Mouse (Mus musculus) hematopoietic stem cell, adult 5-6 weeks (primary cell): ENCODE measurements around the gene Sh2d3c. TPM values are rescaled to one million over a fixed set of nuclear protein-coding genes. Genes with fewer than 3 reads are reported as not detected.

Source experiments
- ATAC-seq, 2 experiments: fragments of 125-278 bp in 1 of 2; replicated peaks in 1 of 2; 2 replicates each; pipeline ENCODE4 v1.8.0; 2016 to 2017; ENCODE audit warnings: inconsistent platforms in 2 of 2, mild to moderate bottlenecking in 2 of 2, moderate number of reproducible peaks in 2 of 2, low read depth in 1 of 2, moderate TSS enrichment in 1 of 2; ENCODE audit not compliant: low FRiP score in 2 of 2, poor library complexity in 2 of 2, severe bottlenecking in 2 of 2, insufficient read depth in 1 of 2, low TSS enrichment in 1 of 2
- total RNA-seq: library from RNA; stranded (forward); fragments of 172-1452, 232-1000 nt; gene quantifications from 2 replicates; pipeline ENCODE4 v1.2.3, GENCODE M21; 2017

Gene Sh2d3c
- total RNA-seq, 1 experiment from 2014 or later, result 10.4 TPM

DNA sequence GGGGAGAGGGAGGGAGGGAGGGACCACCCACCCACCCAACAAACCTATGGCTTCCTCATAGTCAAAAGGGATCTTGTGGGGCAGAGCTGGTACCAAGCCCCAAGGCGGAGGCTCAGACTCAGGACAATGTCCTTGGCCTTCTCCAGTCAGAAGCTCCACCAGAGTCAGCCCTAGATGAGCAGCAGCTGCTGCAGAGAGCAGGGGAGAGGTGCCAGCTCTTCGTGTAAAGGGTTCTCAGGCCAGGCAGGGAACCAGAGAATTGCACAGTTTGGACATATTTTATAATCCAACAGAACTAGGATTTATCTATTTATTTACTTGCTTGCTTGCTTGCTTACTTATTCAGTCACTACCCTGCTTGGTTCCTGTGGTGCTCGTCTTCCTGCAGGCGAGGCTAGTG is 18.5 kb downstream of the Sh2d3c start:
- no peak for ATAC-seq

DNA sequence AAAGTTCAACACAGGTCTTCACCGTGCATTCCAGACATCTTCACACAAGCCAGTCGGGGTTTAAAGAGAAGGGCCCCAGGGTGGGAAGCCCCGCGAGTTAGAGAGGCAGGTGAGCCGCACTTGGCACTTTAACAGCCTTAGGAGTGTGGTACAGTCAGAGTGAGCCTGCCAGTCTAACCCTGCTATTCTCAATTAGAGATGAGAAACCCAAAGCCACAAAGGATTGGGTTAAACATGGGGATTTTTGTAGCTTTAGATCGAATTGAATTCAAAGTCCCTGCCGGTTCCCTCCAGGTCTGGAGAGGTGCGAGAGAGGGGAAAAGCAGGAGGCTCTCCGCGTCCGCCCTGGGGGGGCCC is 20.0 kb downstream of the Sh2d3c start, which contains the start of gene 6330409D20Rik:
Gene 6330409D20Rik (minus strand): TSS at position 101 of the 357 bp plus-strand sequence.
- ATAC-seq, result no peak

DNA sequence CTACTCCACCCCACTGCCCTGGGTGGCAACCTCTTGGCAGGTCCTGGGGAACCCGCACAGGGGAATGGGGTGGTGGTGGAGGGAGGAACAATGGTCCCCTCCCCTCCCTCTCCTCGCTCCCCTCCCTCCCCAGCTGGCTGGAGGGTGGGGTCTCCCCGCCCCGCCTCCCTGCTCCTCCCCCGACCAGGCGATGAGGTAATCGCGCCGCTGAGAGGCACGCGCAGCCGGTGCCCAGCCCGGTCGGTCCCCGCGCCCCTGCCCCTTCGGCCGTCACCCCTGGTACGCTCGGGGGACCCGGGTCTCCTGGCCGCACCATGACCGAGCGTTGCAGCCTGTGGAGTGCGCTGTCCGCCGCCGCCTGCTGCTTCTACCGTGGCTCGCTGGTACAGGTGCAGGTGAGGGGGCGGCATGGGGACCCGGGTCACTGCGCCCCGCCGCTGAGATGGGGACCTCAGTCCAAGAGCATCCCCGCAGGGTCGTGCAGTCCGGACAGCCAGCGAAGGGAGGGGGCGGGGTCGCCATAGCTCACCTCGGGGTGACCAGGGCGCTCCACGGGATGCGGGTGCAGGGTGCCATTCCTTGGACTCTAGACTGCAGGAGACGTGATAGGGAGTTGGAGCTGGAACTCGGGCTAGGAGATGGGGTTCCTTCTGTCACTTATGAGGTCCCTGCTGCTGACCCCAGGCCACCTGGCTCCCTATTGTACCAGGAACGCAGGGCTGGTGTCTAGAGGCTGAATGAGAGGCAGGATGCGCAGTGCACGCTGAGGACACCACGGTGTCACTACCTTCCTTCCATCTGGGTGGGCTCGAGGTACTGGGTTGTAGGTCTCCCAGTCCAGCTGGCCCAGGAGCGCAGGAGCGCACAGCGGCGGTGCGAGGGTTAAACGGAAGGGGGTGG is 20.7 kb downstream of the Sh2d3c start:
- no peak for ATAC-seq

DNA sequence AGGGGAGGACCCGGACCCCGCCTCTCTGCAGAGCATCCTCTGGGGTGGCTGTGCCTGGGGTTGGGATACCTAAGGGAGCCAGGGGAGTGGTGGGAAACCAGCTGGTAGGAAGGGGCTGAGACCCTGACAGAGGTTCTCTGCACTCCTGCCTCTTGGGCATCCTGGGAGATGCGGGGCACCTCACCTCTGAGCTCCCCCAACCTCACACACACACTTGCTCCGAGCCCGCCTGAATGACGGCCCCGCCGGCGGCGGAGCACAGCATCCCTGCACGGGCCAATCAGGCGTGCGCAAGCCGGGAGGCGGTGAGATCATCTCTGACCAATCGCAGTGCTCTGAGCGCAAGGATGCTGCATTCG is 21.3 kb downstream of the Sh2d3c start:
- ATAC-seq, result no peak

DNA sequence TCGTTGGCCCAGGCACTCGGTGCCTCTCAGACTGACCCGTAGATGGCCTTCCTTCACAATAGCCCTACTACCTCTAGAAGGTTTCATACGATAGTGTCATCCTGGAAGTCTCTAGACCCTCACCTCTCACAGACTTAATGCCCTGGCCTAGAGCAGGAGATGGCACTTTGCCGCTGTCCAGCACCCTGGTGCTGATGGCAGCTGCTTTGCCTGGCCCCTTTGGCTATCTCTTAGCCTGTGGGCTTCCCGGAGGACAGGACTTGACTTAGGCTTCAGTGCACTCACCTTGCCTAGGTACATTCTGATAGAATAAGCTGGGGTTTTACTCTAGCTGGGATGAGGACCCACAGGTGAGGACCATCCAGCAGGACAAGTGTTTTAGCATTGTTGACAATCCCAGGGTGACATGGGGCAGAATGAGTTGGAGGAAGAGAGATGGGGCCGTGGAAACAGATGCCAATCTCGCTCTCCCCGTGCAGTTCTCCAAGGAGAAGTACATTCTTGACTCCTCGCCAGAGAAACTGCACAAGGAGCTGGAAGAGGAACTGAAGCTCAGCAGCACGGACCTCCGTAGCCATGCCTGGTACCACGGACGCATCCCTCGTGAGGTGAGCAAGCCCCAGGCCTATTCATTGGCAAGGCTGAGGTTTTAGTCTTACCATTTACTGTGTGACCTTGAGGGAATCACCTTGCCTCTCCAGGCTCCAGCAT is 23.6 kb downstream of the Sh2d3c start:
- ATAC-seq, result no peak

DNA sequence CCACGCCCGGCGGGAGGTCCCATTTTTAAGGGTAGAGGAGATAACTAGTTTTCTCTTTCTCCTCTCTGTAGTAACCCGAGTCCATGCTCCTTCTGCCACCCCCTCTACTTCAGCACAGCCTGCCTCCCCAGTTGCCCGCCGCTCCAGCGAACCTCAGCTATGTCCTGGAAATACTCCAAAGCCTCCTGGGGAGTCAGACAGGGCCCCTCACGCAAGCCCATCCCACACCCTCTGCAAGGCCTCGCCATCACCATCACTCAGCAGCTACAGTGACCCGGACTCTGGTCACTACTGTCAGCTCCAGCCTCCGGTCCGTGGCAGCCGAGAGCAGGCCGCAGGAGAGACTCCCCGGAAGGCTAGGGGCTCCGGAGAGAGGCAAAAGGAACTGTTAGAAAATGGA is 28.2 kb downstream of the Sh2d3c start:
- no peak for ATAC-seq

DNA sequence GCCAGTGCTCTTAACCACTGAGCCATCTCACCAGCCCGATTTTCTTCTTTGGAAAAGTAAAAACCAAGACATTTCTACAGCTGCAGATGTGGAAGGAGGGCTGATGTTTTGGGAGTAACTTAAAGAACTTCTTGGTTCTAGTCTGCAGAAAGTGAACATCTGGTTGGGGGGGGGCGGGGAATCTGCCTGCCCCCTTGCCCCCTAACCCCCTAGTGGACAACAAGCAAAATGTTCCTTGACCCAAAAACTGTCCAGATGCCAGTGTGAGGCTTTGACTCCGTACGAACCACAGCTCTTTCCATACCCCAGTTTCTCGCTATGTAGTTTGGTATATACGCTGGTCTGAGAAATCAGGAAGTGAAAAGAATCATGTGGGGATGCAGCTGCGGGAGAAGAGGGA is 29.3 kb downstream of the Sh2d3c start:
- ATAC-seq, result no peak

DNA sequence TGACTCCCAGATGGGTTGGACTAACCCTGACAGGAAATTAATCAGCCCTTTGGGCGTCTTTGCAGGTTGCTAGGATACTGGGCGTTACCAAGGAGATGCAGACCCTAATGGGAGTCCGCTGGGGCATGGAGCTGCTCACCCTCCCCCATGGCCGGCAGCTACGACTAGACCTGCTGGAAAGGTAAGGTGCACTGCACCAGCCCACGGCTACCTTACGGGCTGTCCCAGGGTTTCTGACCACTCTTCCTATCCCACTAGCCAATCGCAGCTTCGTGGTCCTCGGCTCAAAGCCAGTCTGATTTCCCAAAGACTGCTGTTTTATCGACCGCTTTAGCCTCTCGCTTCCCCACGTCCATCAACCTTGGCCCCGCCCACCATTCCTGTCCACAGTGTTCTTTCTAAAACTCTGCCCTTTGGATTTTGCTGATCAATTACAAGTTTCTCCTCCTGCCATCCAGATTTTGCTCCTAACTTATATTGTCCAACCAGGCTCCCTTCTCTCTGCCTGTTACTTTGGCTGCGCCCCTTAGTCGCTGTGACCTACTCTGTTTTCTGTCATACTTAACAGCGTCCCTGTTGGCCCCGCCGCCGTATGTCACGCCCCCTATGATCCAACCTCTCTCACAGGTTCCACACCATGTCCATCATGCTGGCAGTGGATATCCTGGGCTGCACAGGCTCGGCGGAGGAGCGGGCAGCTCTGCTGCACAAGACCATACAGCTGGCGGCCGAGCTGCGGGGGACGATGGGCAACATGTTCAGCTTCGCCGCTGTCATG is 30.2 kb downstream of the Sh2d3c start:
- no peak for ATAC-seq

DNA sequence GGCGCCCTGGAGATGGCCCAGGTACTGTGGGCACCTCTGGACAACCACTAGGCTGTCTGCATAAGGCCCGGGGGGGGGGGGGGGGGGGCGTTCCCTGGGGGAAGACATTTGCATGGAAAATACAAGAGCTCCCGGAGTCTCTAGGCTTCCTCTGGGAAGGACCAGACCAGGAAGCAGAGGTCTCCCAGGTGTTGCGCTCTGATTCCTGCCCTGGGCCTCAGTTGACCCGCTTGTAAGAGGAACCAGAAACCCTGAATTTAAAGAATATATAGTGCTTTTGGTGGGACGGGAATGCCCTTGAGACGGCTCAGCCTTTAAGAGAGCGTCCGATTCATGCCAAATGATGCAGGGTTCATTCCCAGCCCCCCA is 30.8 kb downstream of the Sh2d3c start:
- ATAC-seq, result no peak

DNA sequence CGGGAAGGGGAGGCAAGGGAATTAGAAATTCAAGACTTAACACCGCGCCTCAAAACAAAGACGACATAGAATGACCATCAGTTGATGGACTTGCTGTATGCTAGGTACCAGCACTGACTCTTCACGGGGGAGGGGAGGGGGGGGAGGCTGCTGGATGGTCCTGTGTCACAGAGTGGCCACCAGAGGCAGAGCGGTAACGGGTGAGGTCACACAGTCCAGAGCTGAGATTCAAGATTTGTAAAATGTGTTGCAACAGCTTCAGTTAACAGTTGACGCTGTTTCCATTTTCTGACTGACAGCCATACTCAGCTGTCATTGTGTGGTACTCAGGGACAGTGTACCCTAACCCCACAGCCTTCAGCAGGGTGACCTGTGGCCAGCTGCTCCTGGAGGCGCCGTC is 31.3 kb downstream of the Sh2d3c start:
- ATAC-seq, result no peak

DNA sequence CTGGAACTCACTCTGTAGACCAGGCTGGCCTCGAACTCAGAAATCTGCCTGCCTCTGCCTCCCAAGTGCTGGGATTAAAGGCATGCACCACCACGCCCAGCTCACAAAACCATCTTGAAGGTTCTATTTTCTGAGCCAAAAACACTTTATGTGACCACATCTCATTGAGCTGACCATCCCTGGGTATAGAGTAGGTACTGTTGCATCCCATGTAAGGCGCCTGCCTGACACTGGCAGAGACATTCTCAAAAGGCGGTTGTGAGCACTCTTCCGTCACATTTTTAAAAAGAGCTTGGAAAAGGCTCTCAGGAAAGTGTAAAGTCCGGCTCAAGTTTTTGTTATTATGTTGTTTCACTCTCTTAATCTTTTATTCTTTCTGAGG is 35.8 kb downstream of the Sh2d3c start:
- no peak; a peak in 1 of 4 replicates for ATAC-seq

DNA sequence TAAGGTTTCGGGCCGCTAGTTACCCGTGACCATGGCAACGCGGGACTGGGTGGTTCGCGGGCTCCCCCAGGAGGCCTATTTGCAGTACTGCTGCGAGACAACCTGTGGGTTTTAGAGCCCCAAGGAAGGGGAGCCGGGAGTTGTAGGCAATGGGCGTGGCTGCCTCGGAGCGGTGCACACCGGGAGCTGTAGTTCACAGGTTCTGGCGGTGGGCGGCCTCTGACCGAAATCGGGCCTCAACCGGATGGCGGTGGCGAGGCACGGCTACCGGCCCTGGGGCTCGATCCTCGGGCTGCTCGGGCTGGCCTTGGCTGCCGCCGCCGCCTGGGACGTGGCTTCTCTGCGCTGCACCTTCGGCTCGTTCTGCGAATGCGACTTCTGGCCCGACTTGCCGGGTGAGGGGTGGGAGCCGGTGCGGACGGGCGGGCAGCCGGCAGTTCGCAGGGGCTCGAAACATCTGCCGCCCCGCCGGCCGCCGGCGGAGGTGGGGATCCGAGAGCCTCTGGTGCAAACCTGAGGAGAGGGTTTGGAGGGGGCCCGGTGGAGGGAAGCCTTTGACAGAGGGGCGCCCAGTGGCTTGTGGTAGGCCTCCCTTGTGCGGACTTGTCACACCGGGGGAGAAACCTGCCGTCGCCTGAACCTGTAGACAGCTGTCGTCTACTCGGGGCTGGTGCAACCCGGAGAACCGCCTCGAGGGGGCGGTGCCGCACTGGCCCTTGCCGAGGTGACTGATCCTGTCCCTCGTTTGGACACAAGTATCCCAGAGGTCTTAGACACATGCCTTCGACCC is 36.4 kb downstream of the Sh2d3c start, which contains the start of gene Tor2a:
Gene Tor2a (plus strand): TSS at position 179 of the 790 bp plus-strand sequence.
- peak; percentile 99 to 100 for ATAC-seq

DNA sequence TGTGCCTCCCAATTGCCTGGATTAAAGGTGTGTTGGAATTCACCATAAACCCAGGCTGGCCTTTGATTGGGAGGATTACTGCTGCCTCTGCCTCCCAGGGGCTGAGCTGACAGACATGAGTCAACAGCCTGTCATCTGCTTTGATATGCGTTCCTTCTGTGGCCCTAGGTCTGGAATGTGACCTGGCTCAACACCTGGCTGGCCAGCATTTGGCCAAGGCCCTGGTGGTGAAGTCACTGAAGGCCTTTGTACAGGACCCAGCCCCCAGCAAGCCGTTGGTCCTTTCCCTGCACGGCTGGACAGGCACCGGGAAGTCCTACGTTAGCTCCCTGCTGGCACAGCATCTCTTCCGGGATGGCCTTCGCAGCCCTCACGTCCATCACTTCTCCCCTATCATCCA is 37.6 kb downstream of the Sh2d3c start:
- ATAC-seq, result no peak

DNA sequence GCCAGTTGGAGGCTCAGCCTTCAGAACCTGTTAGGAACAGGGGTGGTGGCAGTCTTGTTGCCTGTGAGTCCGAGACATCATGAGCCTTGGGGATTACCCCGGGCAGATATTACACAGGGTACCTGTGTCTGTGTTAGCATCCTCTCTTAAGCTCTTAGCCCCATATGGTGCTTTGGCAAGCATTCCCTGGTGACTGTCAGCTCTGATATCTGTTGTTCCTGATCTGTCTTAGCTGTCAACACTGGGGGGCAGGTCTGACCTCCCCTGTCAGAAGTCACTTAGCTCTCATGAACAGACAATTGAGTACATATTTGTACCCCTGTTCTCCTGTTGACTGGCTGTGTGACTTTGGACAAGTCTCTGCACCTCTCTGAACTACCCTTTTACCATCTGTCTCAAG is 38.1 kb downstream of the Sh2d3c start:
- ATAC-seq, result no peak

DNA sequence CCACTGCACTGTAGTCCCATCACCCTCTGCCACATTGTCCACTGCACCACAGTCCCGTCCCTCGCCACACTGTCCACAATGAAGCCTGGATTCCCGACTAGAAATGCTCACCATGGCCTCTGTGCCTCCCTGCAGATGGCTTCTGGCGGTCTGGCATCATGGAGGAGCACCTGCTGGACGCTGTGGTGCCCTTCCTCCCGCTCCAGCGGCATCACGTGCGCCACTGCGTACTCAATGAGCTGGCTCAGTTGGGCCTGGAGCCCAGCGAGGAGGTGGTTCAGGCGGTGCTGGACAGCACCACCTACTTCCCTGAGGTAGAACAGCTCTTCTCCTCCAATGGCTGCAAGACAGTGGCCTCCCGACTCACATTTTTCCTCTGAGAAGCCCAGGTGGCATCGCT is 40.5 kb downstream of the Sh2d3c start:
- ATAC-seq, result no peak

DNA sequence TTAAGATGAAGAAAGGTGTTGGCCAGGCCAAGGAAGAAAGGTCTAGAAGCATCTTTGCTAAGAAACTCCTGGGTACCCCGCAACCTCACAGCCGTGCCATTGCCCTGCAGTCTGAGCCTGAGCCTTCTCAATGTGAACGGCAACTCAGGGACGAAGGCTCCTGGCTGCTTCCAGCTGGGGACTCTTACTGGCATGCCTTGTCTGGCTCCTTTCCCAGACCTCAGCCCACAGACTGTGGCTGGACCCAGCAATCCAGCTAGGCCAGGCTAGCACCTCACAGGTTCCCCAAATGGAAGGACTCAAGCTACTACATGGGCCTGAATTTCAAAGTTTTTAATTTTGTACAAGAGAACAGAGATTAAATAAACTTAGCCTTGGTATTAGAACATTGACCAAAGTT is 41.0 kb downstream of the Sh2d3c start:
- no peak for ATAC-seq

DNA sequence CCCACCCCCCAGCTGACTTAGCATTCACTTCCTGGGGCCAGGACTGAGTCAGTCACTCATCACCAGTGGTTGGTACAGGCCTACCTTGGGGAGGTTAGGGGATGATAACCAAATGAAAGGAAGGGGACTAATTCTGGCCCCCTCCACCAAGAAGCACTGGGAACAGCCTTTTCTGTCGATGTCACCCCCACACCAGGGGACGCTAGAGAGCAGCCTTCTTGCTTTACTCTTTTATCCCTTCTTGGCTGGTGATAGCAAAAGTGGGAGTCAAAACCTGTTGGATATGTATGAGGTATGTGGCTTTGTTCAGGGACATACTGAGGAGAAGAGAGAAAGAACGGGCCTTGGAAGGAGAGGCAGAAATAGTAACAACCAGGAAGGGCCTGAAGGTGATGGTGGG is 42.5 kb downstream of the Sh2d3c start:
- no peak for ATAC-seq
